Mouse (Mus musculus) hindbrain, embryonic 11.5 days (tissue): ENCODE measurements at regions not wholly inside any gene's neighbourhood (a gene's known extent, or its start where the extent isn't known, plus 50 kb on each side); places are given as distances from the start of the nearest gene placed in this dataset.

Source experiments
- ATAC-seq: fragments of 200-750 bp; cut with Nextera tagmentation; 2 replicates; pipeline ENCODE4 v1.8.0; 2017; ENCODE audit warnings: mild to moderate bottlenecking, moderate TSS enrichment, moderate library complexity; ENCODE audit not compliant: low FRiP score
- DNase-seq: peaks from one replicate; pipeline ENCODE4 v3.0.0-alpha.2; 2015; ENCODE audit warnings: low spot score
- H3K27ac ChIP-seq: fragments of 300-500 bp; sonication (generic); 2 replicates; pipeline ENCODE4 v1.5.1; 2014; ENCODE audit warnings: mild to moderate bottlenecking, low read depth, low read length
- H3K27me3 ChIP-seq: fragments of 300-500 bp; sonication (generic); 2 replicates; pipeline ENCODE4 v1.6.1; 2014; ENCODE audit warnings: mild to moderate bottlenecking, low read length, moderate library complexity, mixed read lengths; ENCODE audit not compliant: control insufficient read depth, insufficient read depth
- H3K36me3 ChIP-seq: fragments of 300-500 bp; sonication (generic); 2 replicates; pipeline ENCODE4 v1.6.1; 2014; ENCODE audit warnings: mild to moderate bottlenecking, low read length, moderate library complexity, mixed read lengths; ENCODE audit not compliant: control insufficient read depth, insufficient read depth
- H3K4me1 ChIP-seq: fragments of 300-500 bp; sonication (generic); replicated peaks from 2 replicates; pipeline ENCODE4 v1.6.1; 2014; ENCODE audit warnings: low read length, mixed read lengths; ENCODE audit not compliant: control insufficient read depth, insufficient read depth
- H3K4me2 ChIP-seq: fragments of 300-500 bp; sonication (generic); replicated peaks from 2 replicates; pipeline ENCODE4 v1.6.1; 2014; ENCODE audit warnings: mild to moderate bottlenecking, low read depth, low read length
- H3K4me3 ChIP-seq: fragments of 300-500 bp; sonication (generic); 2 replicates; pipeline ENCODE4 v1.5.1; 2014; ENCODE audit warnings: low read depth, low read length
- H3K9ac ChIP-seq: fragments of 300-500 bp; sonication (generic); 2 replicates; pipeline ENCODE4 v1.6.1; 2014; ENCODE audit warnings: low read depth, low read length
- H3K9me3 ChIP-seq: fragments of 300-500 bp; sonication (generic); 2 replicates; pipeline ENCODE4 v1.6.1; 2016; ENCODE audit warnings: low read length; ENCODE audit not compliant: control insufficient read depth
- WGBS: fragments of 180-500 bp; shearing (Covaris S2); extraction: QIAGEN DNeasy Blood & Tissue Kit; methylation state at CpG from one replicate; pipeline ENCODE4 v1.1.7; 2014; 5-methylcytosine and 5-hydroxymethylcytosine counted together

DNA sequence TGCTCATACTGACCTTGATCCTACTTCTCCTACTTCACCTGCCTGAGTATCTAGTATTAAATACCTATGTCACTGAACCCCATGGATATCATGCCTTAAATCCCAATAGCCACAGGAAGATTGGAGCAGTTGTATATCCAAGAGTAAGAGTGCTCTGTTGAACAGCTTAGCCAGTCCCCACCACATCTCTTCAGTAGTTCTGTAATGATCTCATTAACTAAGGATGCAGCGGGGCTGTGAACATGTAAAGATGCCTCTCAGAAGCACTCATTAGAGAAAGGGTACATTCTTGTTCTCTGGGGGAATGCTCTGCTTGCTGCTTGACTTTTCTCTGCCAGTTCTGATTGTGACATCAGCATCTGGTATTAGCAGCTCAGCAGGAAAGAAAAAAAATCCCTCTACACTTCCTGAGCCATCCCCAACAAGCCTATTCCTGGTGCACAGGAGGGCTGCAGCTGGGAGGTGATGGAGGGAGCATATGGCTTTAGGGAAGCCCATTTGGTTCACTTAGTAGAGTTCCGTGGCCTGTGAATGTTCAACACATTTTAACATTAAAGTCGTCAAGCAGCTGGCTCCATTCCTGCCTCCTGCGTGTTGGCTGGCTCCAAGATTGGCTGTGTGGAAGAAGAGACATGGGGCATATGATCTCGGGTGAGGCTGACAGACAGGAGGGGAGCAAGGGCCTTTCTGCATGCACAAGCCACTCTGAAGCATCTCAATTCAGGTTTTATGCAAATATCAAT lies 613.1 kb upstream of the Auts2 start:
- ATAC-seq (no peak), DNase-seq (no peak)
- Histone ChIP-seq H3K36me3 (no peaks in the 10 kb centered on the region), H3K27me3 (no peaks in the 10 kb centered on the region), H3K9me3 (no peaks in the 10 kb centered on the region), H3K9ac (no peak overlapping the region), H3K27ac (no peak overlapping the region), H3K4me3 (no peak overlapping the region), H3K4me2 (no peak overlapping the region), H3K4me1 (no peaks in the 10 kb centered on the region)
- WGBS = 43% methylated on average over 5 of the region's 5 CpGs

DNA sequence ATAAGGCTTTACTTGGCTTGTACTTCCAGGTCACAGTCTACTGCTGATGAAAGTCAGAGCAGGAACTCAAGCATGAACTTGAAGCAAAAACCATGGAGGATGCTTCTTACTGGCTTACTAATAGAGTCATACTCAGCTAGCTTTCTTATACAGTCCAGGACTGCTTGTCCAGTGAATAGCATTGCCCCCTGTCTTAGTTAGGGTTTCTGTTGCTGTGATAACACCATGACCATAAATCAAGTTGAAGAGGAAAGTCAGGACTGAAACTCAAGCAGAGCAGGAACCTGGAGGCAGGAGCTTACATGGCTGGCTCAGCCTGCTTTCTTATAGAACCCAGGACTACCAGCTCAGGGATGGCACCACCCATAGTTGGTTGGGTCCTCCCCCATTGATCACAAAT lies 602.9 kb upstream of the Auts2 start:
- H3K27me3 ChIP-seq = no peaks in the 10 kb centered on the region
- H3K27ac ChIP-seq = no peak overlapping the region
- no peak overlapping the region for H3K9ac ChIP-seq
- H3K4me1 ChIP-seq = no peaks in the 10 kb centered on the region
- no peaks in the 10 kb centered on the region for H3K9me3 ChIP-seq
- no peak overlapping the region for H3K4me2 ChIP-seq
- no peak for ATAC-seq
- DNase-seq = no peak
- H3K36me3 ChIP-seq = no peaks in the 10 kb centered on the region
- H3K4me3 ChIP-seq = no peak overlapping the region

GRCm38 (mm10) chr5:133143679-133144078 lies 600.5 kb upstream of the Auts2 start:
- Histone ChIP-seq H3K27me3 (no peaks in the 10 kb centered on the region), H3K4me1 (no peaks in the 10 kb centered on the region), H3K27ac (no peak overlapping the region), H3K4me3 (no peak overlapping the region), H3K4me2 (no peak overlapping the region), H3K9me3 (no peaks in the 10 kb centered on the region), H3K9ac (no peak overlapping the region), H3K36me3 (no peaks in the 10 kb centered on the region)
- DNase-seq = no peak
- no peak for ATAC-seq
- WGBS = 100% methylated on average over 1 of the region's 1 CpGs

DNA sequence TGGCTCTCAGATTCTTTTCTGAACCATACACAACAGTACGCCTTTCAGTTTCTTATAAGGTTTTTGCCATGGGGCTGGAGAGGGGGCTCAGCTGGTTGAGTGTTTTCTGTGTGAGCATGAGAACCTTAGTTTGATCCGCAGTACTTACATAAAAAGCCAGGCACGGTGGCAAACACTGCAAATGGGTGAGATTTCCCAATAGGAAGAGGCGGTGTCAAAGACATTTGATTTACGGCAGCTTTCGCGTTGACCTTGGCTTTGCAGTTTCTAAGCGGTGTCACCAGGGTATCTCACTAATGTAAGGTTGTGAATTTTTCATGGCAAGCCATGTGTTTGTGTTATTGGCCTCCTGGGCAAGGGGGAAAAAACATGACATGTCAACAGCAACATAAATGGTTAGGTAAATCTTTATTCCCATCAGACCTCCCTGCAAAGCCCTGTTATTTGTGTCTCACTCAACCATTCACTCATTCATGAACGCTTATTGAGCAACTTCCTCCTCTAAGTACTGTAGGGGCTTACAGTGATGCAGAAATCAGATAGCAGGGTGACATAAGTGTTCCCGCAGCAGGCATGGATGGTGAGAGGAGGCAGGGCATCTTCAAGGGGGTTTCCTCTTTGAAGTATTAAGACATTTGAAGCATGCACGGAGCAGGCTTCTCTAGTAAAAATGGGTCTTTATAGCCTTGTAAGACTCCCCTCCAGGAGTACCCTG lies 599.4 kb upstream of the Auts2 start:
- 79% methylated on average over 11 of the region's 11 CpGs for WGBS
- Histone ChIP-seq H3K27me3 (no peaks in the 10 kb centered on the region), H3K9me3 (no peaks in the 10 kb centered on the region), H3K27ac (no peak overlapping the region), H3K9ac (no peak overlapping the region), H3K36me3 (no peaks in the 10 kb centered on the region), H3K4me2 (no peak overlapping the region), H3K4me1 (no peaks in the 10 kb centered on the region), H3K4me3 (no peak overlapping the region)
- DNase-seq (no peak), ATAC-seq (no peak)

DNA sequence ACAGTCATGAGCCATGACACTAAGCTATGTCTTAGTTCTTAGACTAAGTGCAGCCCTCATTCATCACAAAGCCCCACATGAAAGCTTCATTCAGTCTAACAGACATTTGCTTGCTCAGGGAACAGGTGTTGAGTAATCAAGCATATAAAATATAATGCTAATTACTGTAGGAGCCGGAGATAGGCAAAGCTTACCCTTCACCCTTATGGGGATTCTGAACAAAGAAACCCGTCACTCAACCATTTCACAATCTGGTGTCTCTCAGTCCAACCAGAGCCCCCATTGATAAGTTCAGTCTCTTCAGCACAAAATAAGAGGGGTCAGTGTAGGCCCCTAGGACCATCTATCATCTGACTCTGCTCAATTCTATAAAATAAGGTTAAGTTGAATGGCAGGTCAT lies 587.9 kb upstream of the Auts2 start:
- Histone ChIP-seq H3K27me3 (no peaks in the 10 kb centered on the region), H3K4me3 (no peak overlapping the region), H3K9ac (no peak overlapping the region), H3K4me1 (no peaks in the 10 kb centered on the region), H3K27ac (no peak overlapping the region), H3K4me2 (no peak overlapping the region), H3K36me3 (no peaks in the 10 kb centered on the region), H3K9me3 (no peaks in the 10 kb centered on the region)
- DNase-seq = peak; percentile 42
- 33% methylated on average over 2 of the region's 2 CpGs for WGBS
- peak; percentile 70 for ATAC-seq

DNA sequence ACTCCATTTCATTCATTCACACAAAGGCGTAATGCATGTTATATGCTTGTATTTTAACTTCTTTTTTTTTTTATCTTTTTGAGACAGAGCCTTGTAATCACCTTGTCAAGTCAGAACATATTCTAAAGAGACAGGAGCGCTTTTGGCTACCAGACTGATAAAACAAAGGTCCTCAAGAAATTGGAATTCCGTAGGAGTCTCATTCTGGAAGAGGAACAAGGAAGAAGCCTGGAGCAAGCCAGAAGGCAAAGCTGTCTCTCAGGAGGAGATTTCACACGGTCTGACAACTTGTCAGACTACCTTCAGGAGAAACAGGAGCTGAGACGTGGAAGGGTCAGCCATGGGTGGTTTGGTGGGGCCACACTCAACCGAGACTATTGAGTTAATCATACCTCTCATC lies 587.2 kb upstream of the Auts2 start:
- no peaks in the 10 kb centered on the region for H3K36me3 ChIP-seq
- H3K27ac ChIP-seq = no peak overlapping the region
- H3K4me1 ChIP-seq = no peaks in the 10 kb centered on the region
- 68% methylated on average over 6 of the region's 6 CpGs for WGBS
- no peaks in the 10 kb centered on the region for H3K27me3 ChIP-seq
- DNase-seq (no peak), ATAC-seq (no peak)
- H3K4me3 ChIP-seq = no peak overlapping the region
- no peak overlapping the region for H3K4me2 ChIP-seq
- H3K9me3 ChIP-seq = no peaks in the 10 kb centered on the region
- H3K9ac ChIP-seq = no peak overlapping the region

GRCm38 (mm10) chr5:133124223-133124622 lies 581.1 kb upstream of the Auts2 start:
- Histone ChIP-seq H3K4me2 (no peak overlapping the region), H3K4me3 (no peak overlapping the region), H3K27ac (no peak overlapping the region), H3K9ac (no peak overlapping the region), H3K9me3 (no peaks in the 10 kb centered on the region), H3K36me3 (no peaks in the 10 kb centered on the region), H3K27me3 (no peaks in the 10 kb centered on the region), H3K4me1 (no peaks in the 10 kb centered on the region)
- ATAC-seq = no peak
- no peak for DNase-seq
- 95% methylated on average over 2 of the region's 2 CpGs for WGBS

- H3K27ac ChIP-seq = no peak overlapping the region
- no peaks in the 10 kb centered on the region for H3K4me1 ChIP-seq
- no peaks in the 10 kb centered on the region for H3K27me3 ChIP-seq
- DNase-seq = no peak
- no peak for ATAC-seq
- H3K4me3 ChIP-seq = no peak overlapping the region
- no peak overlapping the region for H3K9ac ChIP-seq
- no peak overlapping the region for H3K4me2 ChIP-seq
- WGBS = 86% methylated on average over 4 of the region's 4 CpGs
- no peaks in the 10 kb centered on the region for H3K36me3 ChIP-seq
- no peaks in the 10 kb centered on the region for H3K9me3 ChIP-seq
These were observed 570.8 kb upstream of the Auts2 start for GRCm38 (mm10) chr5:133113946-133114345.

DNA sequence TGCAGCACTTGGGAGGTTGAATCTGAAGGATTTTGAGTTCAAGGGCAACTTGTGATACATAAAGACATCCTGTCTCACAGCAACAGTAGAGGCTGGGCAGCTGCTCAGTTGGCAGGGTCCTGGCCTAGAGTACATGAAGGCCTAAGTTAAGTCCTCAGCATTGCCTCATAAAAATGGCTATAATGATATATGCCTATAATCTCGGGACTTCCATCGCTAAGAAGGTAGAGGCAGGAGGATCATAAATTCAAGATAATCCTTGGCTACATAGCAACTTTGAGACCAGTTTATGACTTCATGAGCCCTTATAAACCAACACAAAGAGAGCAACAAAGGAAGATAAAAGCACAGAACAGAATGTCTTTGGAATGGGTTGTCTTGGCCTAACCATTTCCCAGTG lies 570.0 kb upstream of the Auts2 start:
- Histone ChIP-seq H3K27me3 (no peaks in the 10 kb centered on the region), H3K9me3 (no peaks in the 10 kb centered on the region), H3K27ac (no peak overlapping the region), H3K9ac (no peak overlapping the region), H3K4me1 (no peaks in the 10 kb centered on the region), H3K4me3 (no peak overlapping the region), H3K4me2 (no peak overlapping the region), H3K36me3 (no peaks in the 10 kb centered on the region)
- 96% methylated on average over 2 of the region's 2 CpGs for WGBS
- no peak for DNase-seq
- ATAC-seq = no peak
